Mouse (Mus musculus) midbrain, embryonic 11.5 days (tissue): ENCODE measurements around the gene Atxn1. TPM values are rescaled to one million over a fixed set of nuclear protein-coding genes. Genes with fewer than 3 reads are reported as not detected.

Experiments used
- ATAC-seq: fragments of 200-750 bp; cut with Nextera tagmentation; 2 replicates; pipeline ENCODE4 v1.8.0; 2017; ENCODE audit warnings: moderate TSS enrichment, moderate library complexity; ENCODE audit not compliant: low FRiP score
- DNase-seq: peaks from one replicate; pipeline ENCODE4 v3.0.0; 2015; ENCODE audit warnings: low spot score; ENCODE audit errors: missing footprints
- H3K27ac ChIP-seq: fragments of 300-500 bp; sonication (generic); 2 replicates; pipeline ENCODE4 v1.5.1; 2014; ENCODE audit warnings: low read depth, low read length
- H3K27me3 ChIP-seq: fragments of 300-500 bp; sonication (generic); 2 replicates; pipeline ENCODE4 v1.6.1; 2014; ENCODE audit warnings: mild to moderate bottlenecking, low read length, moderate library complexity, mixed read lengths; ENCODE audit not compliant: control insufficient read depth, insufficient read depth
- H3K36me3 ChIP-seq: fragments of 300-500 bp; sonication (generic); 2 replicates; pipeline ENCODE4 v1.6.1; 2014; ENCODE audit warnings: mild to moderate bottlenecking, low read length, moderate library complexity, mixed read lengths; ENCODE audit not compliant: control insufficient read depth, insufficient read depth
- H3K4me1 ChIP-seq: fragments of 300-500 bp; sonication (generic); 2 replicates; pipeline ENCODE4 v1.6.1; 2014; ENCODE audit warnings: low read length; ENCODE audit not compliant: control insufficient read depth, insufficient read depth
- H3K4me2 ChIP-seq: fragments of 300-500 bp; sonication (generic); 2 replicates; pipeline ENCODE4 v1.6.1; 2014; ENCODE audit warnings: mild to moderate bottlenecking, moderate library complexity
- H3K4me3 ChIP-seq: fragments of 300-500 bp; sonication (generic); 2 replicates; pipeline ENCODE4 v1.5.1; 2014; ENCODE audit warnings: low read depth, low read length
- H3K9ac ChIP-seq: fragments of 300-500 bp; sonication (generic); 2 replicates; pipeline ENCODE4 v1.6.1; 2014; ENCODE audit warnings: low read length
- H3K9me3 ChIP-seq: fragments of 300-500 bp; sonication (generic); 2 replicates; pipeline ENCODE4 v1.6.1; 2016; ENCODE audit warnings: low read length; ENCODE audit not compliant: control insufficient read depth
- WGBS: fragments of 180-500 bp; shearing (Covaris S2); extraction: QIAGEN DNeasy Blood & Tissue Kit; methylation state at CpG from one replicate; pipeline ENCODE4 v1.1.7; 2014; 5-methylcytosine and 5-hydroxymethylcytosine counted together
- polyA plus RNA-seq: library from polyadenylated mRNA; unstranded; fragments of >200 nt; fragmentation: Nextera tagmentation; extraction: Ambion mirVana; gene quantifications from 2 replicates; pipeline ENCODE4 v1.2.1, GENCODE M21; 2014

The Atxn1 gene
- polyA plus RNA-seq, 1 experiment from 2014 or later = 1.7 TPM

- Histone ChIP-seq H3K4me1 (no peaks in the 10 kb centered on the region), H3K27ac (no peak overlapping the region), H3K9me3 (no peaks in the 10 kb centered on the region), H3K4me3 (no peak overlapping the region), H3K4me2 (no peak overlapping the region), H3K9ac (no peak overlapping the region), H3K36me3 (no peaks in the 10 kb centered on the region), H3K27me3 (no peaks in the 10 kb centered on the region)
- ATAC-seq = no peak
- no peak for DNase-seq
- 47% methylated on average over 2 of the region's 2 CpGs for WGBS
These were observed 387.0 kb downstream of the Atxn1 start for GRCm38 (mm10) chr13:45577784-45578183.

GRCm38 (mm10) chr13:45577366-45577765 lies 387.4 kb downstream of the Atxn1 start:
- Histone ChIP-seq H3K36me3 (no peaks in the 10 kb centered on the region), H3K9ac (no peak overlapping the region), H3K4me2 (no peak overlapping the region), H3K4me1 (no peaks in the 10 kb centered on the region), H3K27ac (no peak overlapping the region), H3K9me3 (no peaks in the 10 kb centered on the region), H3K27me3 (no peaks in the 10 kb centered on the region), H3K4me3 (no peak overlapping the region)
- DNase-seq = no peak
- 74% methylated on average over 5 of the region's 5 CpGs for WGBS
- no peak for ATAC-seq

GRCm38 (mm10) chr13:45576185-45576584 lies 388.6 kb downstream of the Atxn1 start:
- H3K4me2 ChIP-seq = no peak overlapping the region
- H3K4me1 ChIP-seq = no peaks in the 10 kb centered on the region
- H3K27me3 ChIP-seq = no peaks in the 10 kb centered on the region
- DNase-seq = no peak
- no peaks in the 10 kb centered on the region for H3K9me3 ChIP-seq
- H3K9ac ChIP-seq = no peak overlapping the region
- 86% methylated on average over 4 of the region's 4 CpGs for WGBS
- ATAC-seq = no peak
- no peaks in the 10 kb centered on the region for H3K36me3 ChIP-seq
- H3K4me3 ChIP-seq = no peak overlapping the region
- H3K27ac ChIP-seq = no peak overlapping the region

- Histone ChIP-seq H3K4me3 (no peak overlapping the region), H3K36me3 (no peaks in the 10 kb centered on the region), H3K4me2 (no peak overlapping the region), H3K27me3 (no peaks in the 10 kb centered on the region), H3K27ac (no peak overlapping the region), H3K9me3 (no peaks in the 10 kb centered on the region), H3K4me1 (no peaks in the 10 kb centered on the region), H3K9ac (no peak overlapping the region)
- peak; percentile 89 for DNase-seq
- no peak for ATAC-seq
- WGBS = 34% methylated on average over 4 of the region's 4 CpGs
These were observed 392.0 kb downstream of the Atxn1 start for GRCm38 (mm10) chr13:45572768-45573167.

GRCm38 (mm10) chr13:45571795-45572262 lies 393.0 kb downstream of the Atxn1 start:
- 3% methylated on average over 6 of the region's 6 CpGs for WGBS
- Histone ChIP-seq H3K4me3 (no peak overlapping the region), H3K9ac (no peak overlapping the region), H3K9me3 (no peaks in the 10 kb centered on the region), H3K4me1 (no peaks in the 10 kb centered on the region), H3K27me3 (no peaks in the 10 kb centered on the region), H3K36me3 (no peaks in the 10 kb centered on the region), H3K4me2 (no peak overlapping the region), H3K27ac (no peak overlapping the region)
- ATAC-seq (peak; percentile 69), DNase-seq (peak; percentile 98)

- no peaks in the 10 kb centered on the region for H3K27me3 ChIP-seq
- no peak for ATAC-seq
- no peaks in the 10 kb centered on the region for H3K36me3 ChIP-seq
- no peaks in the 10 kb centered on the region for H3K9me3 ChIP-seq
- H3K27ac ChIP-seq = no peak overlapping the region
- no peak overlapping the region for H3K9ac ChIP-seq
- no peak for DNase-seq
- H3K4me1 ChIP-seq = no peaks in the 10 kb centered on the region
- WGBS = 80% methylated on average over 7 of the region's 7 CpGs
- H3K4me3 ChIP-seq = no peak overlapping the region
- no peak overlapping the region for H3K4me2 ChIP-seq
These were observed 394.9 kb downstream of the Atxn1 start for GRCm38 (mm10) chr13:45569932-45570331.

GRCm38 (mm10) chr13:45564946-45565345 lies 399.9 kb downstream of the Atxn1 start:
- H3K9ac ChIP-seq = no peak overlapping the region
- no peak for ATAC-seq
- 74% methylated on average over 4 of the region's 4 CpGs for WGBS
- H3K9me3 ChIP-seq = no peaks in the 10 kb centered on the region
- no peaks in the 10 kb centered on the region for H3K36me3 ChIP-seq
- H3K4me3 ChIP-seq = no peak overlapping the region
- H3K4me2 ChIP-seq = no peak overlapping the region
- DNase-seq = no peak
- no peak overlapping the region for H3K27ac ChIP-seq
- H3K27me3 ChIP-seq = no peaks in the 10 kb centered on the region
- no peaks in the 10 kb centered on the region for H3K4me1 ChIP-seq

GRCm38 (mm10) chr13:45562011-45562410 lies 402.8 kb downstream of the Atxn1 start:
- Histone ChIP-seq H3K4me2 (no peak overlapping the region), H3K27ac (no peak overlapping the region), H3K27me3 (no peaks in the 10 kb centered on the region), H3K9ac (no peak overlapping the region), H3K9me3 (no peaks in the 10 kb centered on the region), H3K36me3 (no peaks in the 10 kb centered on the region), H3K4me3 (no peak overlapping the region), H3K4me1 (no peaks in the 10 kb centered on the region)
- DNase-seq (no peak), ATAC-seq (no peak)
- 83% methylated on average over 9 of the region's 9 CpGs for WGBS

- DNase-seq (peak; percentile 87), ATAC-seq (no peak)
- H3K27me3 ChIP-seq = no peaks in the 10 kb centered on the region
- no peak overlapping the region for H3K4me2 ChIP-seq
- H3K27ac ChIP-seq = no peak overlapping the region
- 75% methylated on average over 7 of the region's 7 CpGs for WGBS
- no peak overlapping the region for H3K4me3 ChIP-seq
- no peak overlapping the region for H3K9ac ChIP-seq
- H3K36me3 ChIP-seq = no peaks in the 10 kb centered on the region
- H3K9me3 ChIP-seq = no peaks in the 10 kb centered on the region
- H3K4me1 ChIP-seq = no peaks in the 10 kb centered on the region
These were observed 404.3 kb downstream of the Atxn1 start for GRCm38 (mm10) chr13:45560543-45560942.

GRCm38 (mm10) chr13:45559258-45559657 lies 405.6 kb downstream of the Atxn1 start:
- no peak overlapping the region for H3K4me2 ChIP-seq
- H3K4me3 ChIP-seq = no peak overlapping the region
- H3K27me3 ChIP-seq = no peaks in the 10 kb centered on the region
- no peak for ATAC-seq
- no peaks in the 10 kb centered on the region for H3K36me3 ChIP-seq
- no peaks in the 10 kb centered on the region for H3K4me1 ChIP-seq
- peak; percentile 64 for DNase-seq
- no peak overlapping the region for H3K9ac ChIP-seq
- no peaks in the 10 kb centered on the region for H3K9me3 ChIP-seq
- WGBS = 92% methylated on average over 3 of the region's 3 CpGs
- H3K27ac ChIP-seq = no peak overlapping the region
